Mouse (Mus musculus): ENCODE measurements around the gene Cfap46.

The Cfap46 gene

DNA sequence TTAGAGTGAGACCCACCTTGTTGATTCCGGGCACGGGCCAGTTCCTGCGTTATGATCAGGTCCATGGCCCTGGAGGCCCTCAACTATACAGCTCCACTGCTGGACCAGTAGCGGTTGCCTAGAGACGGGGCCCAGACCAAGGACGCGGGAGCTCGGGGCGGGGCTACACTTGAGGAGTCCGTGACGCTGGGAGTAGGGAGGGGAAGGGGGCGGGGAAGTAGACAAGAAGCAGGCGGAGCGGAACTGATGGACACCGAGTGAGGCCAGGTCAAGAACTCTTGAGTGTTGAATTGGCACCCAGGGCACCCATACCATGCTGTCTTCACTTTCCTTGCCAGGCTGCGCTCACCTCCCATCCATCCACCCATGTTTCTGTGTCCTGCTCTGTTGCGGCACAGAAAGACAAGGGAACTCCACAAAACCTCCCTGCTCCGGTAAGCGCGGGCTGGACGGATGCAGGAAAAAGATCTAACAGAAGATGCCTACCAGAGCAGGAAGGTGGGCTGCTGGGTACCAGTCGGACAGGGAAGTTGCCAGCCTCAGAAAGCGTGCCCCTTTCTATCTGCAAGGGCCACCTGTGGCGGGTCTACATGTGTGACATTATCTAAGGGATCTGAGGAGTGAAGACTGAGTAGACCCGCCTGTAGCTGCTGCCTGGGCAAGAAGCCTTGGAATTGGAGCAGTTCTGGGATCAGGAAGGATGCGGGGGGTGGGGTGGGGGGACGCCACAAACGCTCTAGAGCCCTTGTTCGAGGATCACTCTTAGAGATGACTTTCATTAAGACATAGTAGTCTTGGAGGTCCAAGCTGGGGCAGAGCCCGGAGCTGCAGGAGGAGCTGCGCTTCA, at the start of gene Cfap46:
Gene Cfap46 (minus strand): TSS at position 112 of the 847 bp plus-strand sequence.
- peak; percentile 92 for DNase-seq (ENCODE audit: low spot score)

DNA sequence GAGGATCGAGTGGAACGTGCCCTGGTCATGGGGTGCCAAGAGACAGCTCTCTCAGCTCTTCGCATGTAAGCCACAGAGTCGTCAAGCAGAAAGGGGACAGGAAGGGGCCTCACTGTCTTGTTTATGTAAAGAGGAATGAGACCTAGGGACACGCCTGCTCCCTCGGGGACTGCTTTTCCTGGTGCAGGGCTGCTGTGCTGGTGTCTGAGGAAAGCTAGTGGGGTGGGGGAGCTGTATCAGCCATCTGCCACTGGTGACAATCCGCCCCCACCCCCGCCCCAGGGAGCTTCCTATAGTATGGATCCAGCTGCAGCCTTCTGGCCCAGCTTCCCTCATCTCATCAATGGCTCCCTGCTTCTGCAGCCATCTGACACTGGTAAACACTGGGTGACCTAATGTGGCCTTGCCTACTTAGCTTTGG, 47.7 kb upstream of the Cfap46 start:
- no peak for DNase-seq (ENCODE audit: low spot score)

DNA sequence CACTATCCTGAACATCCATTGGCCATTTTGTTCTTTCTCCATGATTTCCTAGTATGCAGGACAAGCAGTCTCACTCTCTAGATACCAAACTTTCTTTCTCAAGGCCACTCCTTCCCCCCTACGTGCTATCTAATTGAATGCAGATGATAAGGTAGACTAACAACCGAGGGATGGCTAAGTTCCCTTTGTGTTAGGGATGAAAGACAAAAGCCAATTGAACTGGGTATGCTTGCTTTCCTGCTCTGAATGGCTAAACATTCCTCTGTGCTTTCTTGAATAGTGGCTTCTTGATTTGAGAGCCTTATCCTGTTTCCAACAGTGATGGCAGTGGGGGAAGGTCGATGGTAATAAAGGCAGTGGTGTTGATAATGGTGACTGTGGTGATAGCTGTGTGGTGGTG, 43.5 kb upstream of the Cfap46 start:
- DNase-seq (ENCODE audit: low spot score) = no peak

DNA sequence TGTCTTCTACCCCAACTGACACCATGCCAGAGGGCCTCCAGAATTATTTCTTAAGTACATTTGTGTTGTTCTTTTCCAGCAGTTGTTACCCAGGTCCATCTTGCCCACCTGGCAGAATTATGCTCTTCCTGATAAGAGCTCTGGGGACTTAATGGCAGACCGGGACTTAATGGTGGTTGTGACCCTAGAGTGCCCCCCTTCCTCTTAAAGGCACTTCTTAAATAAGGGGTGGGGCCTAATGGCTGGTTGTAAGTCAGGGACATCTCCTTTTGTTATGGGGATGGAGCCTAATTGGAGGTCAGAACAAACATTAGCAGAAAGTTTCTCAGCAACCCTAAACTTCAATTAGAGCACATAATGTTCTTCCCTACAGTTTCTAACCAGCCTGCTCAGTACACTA, 42.0 kb upstream of the Cfap46 start:
- no peak for DNase-seq (ENCODE audit: low spot score)

DNA sequence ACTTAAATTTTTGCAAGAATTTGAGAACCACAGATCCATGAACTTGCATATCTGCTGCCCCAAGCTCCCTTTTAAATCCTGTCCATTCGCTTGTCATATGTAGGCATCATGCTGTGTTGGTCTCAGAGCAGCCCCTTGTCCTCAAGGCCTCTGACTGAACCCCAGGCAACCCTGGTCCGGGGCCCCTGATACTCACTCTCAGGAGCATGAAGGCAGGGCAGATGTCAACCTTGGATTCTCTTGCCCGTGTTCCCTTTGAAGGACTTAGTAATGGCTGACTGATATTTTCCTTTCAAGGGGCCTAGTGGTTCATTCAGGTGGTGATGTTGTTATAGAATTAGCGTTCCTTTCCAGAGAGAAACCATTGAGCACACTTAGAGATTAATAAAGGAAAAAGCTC, 40.4 kb upstream of the Cfap46 start:
- no peak for DNase-seq (ENCODE audit: low spot score)

DNA sequence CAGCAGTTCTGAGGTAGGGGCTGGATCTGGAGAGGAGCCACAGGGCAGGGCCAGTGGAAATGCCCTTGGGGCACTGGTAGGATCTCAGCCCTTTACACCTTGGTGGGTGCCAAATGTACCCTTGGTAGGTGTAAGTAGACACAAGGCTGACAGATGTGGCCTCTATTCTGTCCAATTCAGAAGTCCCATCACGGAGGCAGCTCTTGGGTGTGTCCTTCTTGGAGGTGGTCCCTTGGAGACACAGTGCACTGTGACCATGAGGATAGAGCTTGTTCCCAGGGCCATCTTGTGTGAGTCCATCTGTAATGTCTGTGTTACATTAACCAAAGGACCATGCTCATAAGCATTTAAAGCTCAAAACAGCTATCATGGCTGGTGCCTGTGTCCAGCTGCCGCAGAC, 37.6 kb upstream of the Cfap46 start:
- DNase-seq (ENCODE audit: low spot score) = no peak

DNA sequence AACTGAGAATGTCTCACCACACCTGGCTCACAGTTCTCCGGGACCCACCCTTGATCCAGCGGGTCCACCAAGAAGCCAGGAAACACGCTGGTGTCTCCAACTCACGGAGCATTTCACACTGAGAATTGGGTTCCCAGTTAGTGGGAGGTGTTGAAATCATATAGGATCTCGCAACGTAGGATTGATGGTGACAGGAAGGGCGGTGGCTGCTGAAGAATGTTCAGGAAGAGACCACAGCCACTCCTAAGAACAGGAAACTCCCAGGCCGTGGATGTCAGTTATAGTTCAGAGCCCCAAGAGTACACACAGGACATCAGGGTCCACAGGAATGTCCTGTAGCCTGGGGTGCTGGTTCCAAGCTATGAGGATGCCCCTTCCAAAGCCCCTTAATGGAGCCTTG, 34.2 kb upstream of the Cfap46 start:
- no peak for DNase-seq (ENCODE audit: low spot score)

DNA sequence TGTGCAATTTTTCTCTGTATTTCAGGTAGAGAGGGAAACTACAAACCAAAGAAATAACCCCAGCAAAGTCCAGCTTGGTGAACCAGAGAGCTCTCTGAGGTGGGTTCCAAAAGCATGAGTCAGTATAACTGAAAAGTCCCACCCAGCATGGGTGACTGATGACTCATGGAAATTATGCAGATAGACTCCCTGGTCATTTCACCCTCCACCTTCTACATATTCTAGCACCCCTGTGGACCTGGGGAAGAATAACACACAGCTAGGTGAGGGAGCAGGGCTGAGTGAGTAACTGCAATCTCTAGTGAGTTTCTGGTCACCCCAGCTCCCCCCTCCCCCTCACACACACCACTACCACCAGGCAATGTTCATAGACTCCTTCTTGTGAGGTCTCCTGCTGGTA, 28.2 kb upstream of the Cfap46 start:
- DNase-seq (ENCODE audit: low spot score) = no peak

DNA sequence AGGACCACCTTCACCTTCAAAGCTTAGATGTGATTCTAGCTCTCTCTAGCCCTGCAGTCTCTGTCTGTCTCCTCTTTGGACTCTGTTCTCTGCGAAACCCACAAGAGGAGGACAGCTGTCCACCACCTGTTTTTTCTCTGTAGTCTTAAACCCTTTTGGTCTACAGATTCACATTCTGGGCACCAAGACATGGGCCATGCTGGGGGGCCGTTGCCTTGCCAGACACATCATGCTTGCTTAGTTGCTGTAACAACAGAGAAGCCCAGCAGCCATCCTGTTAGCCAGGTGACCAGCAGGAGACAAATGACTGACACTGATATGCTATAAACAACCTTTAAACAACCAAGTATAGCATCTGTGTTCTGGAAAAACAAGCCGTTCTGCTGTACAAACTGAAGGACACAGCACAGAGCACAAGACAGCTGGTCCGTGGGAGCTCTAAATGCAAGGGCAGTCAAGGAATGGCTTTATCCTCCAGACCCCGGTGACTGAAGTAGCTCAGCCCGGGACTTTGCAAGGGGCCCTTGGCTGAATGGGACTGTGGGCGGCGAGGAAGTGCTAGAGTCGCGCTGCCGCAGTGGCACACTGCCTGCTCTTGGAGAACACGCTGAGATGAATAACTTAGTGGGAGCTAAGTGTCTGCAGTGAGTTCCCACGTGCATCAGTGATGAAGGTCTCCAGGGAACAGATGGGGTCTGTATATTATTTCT, 22.9 kb upstream of the Cfap46 start:
- DNase-seq (ENCODE audit: low spot score) = no peak

DNA sequence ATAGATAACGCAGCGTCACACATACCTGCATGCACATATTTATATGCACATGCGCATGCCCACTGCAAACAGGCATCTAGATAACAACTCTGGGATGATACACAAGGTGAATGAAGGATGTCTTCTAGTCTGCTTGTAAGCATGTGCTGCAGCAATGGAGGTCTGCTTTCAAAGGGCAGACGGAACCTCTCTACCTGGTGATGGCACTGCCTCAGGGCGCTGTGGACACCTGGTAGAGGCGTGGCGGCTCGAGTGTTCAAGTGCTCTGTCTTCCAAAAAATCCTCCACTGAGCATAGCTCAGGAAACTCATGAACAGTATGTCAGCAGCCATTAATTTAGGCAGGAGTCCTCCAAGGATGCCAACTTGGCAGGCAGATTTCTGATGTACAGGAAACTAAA, 22.2 kb upstream of the Cfap46 start:
- DNase-seq (ENCODE audit: low spot score) = no peak

DNA sequence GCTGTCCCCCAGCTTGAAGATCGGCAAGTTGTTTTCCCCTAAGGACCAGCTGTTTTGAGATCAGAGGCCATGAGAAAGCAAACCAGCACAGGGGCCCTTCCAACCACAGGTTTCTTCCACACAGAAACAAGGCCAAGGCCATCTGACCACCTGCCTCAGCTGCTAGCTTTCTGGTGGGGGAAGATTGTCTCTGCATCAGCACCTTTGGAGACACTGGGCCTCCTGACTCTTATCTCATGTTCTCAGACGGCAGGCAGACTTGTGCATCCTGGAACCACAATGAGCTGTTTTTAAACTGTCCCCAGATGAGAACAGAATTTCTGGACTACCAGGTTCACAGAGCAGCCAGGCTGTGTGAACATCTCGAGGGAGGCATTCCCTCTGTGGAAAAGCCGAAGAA, 21.5 kb upstream of the Cfap46 start:
- no peak for DNase-seq (ENCODE audit: low spot score)

DNA sequence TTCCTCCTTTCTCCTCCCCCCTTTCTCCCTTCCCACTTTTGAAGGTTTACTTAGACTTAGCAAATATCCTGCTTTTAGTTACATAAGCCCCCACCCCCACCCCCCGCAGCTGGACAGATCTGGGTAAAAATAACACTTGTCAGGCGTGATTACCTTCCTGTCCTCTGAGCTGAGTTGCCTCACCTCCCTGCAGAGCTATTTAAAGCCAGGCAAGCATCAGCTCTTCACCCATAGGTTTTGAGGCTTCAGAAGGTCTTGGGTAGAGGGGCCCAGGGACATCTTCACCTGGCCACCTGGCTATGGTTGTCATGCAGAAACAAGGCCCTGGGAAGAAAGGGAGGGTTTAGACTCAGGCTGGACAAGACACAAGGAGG, 20.2 kb upstream of the Cfap46 start:
- no peak for DNase-seq (ENCODE audit: low spot score)

DNA sequence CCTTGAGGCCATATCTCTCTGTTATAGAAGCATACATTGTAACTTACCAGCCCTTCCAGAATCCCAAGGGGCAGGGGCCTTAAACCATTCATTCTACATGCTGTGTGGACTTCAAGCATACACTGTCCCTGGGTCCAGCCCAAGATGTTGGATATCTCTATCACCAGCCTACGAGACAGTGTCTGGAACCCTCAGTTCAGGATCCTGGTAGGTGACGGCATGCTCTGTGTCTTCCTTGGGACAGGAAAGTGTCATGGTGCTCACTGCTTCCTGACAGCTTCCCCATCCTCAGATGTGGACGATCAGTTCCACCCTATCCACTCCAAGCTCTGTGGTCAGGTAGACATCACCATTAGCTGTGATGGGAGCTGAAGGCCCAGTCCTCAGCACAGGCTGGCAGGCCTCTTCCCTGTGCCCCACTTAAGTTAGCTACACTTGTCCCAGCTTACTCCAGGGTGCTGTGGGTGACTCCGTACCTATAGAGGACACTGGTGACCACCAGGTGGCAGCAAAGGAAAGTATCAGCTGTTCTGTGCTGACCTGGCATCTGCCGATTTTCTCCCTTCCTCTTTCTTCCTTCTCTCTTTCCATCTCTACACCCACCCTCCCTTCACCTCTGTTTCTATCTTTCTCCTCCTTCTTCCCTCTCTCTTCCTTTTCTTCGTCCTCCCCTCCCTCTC, 19.7 kb upstream of the Cfap46 start:
- peak; percentile 92 for DNase-seq (ENCODE audit: low spot score)

DNA sequence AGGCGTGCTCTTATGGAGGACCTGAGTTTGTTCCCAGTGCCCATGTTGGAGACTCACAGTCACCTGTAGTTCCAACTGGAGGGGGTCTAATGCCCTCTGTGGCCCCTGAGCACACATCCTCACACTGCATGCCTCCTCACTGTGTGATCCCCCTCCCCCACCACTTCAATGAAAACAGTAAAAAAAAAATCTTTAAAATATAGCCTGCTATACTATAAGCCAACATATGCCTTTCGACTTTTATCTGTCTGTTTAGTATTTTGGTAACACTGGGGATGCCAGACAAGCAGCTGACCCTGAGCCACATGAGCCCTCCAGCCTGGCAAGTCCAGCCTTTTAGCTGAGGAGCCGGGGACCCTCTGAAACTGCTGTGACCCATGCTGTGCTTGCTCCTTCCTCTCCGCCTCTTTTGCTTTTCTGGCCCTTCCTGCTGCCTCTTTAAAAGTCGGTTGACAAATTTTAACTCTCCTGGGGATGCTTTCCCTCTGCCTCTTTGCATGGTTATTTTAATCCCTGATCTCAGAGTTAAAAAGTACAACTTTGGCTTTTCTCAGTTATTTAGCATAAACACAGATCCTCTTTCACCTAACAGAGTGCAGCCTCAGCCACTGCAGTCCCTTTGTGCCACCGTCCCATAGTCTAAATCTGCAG, 18.2 kb upstream of the Cfap46 start:
- no peak for DNase-seq (ENCODE audit: low spot score)

DNA sequence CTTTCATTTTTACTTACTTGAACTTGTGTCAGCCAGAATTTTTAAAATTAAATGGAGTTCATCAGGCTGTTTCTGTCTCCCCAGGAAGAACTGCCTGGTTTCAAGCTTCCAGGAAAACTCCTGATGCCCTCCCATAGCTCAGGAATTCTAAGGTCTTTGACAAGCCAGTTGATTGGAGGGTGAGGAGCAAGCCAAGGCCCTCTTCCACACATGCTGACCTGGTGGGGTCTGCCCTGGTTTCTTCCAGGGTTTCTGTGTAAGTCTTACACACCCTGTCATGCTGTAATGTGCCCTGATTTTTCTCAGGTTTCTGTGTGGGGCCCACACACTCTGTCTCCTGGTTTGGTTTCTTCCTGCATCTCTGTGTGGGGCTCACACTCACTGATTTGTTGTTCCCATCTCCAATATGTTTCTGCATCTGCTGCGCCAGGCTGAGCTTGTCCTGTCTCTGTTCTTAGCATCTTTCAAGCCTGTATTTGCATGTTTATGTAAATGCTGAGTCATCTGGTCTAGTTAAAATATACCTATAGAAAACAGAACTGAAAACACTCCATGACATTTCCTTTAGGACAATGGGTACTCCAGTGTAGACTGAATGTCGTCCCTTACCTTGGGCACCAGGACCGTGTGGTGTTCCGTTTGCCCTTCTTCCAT, 9.2 kb upstream of the Cfap46 start:
- no peak for DNase-seq (ENCODE audit: low spot score)

DNA sequence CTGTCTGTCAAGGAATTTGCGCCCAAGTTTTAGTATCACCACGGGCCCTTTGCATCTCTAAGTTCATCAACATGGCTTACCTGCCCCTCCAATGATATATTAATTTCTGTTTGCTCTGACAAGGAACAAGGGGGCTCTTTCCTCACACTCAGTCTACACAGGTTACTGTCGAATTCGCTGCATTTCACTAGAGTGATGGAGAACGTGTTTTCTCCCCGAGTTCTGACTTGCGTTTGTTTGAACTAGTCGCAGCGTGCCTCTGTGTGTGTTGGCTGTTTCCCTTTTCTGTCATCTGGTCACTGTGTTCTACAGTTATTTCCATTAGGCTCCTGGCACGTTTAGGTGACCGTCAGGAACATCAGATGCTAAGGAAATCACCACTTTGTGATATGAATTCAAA, 8.6 kb upstream of the Cfap46 start:
- DNase-seq (ENCODE audit: low spot score) = no peak

DNA sequence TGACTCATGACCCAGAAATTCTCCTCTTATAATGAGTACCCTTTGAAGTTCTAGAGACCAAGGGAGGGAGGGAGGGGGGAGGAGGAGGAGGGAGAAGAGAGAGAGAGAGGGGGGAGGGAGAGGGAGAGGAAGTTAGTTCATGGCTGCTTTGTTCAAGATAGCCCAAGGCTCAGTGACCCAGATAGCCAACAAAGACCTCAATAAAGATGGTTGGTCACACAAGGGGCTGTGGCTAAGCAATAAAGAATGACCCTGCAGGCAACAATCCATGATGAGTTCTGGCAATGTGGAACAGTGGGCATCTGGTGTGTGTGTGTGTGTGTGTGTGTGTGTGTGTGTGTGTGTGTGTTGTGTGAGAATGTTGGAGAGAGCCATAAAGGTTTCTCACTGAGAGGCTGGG, 1.7 kb upstream of the Cfap46 start:
- DNase-seq (ENCODE audit: low spot score) = no peak

DNA sequence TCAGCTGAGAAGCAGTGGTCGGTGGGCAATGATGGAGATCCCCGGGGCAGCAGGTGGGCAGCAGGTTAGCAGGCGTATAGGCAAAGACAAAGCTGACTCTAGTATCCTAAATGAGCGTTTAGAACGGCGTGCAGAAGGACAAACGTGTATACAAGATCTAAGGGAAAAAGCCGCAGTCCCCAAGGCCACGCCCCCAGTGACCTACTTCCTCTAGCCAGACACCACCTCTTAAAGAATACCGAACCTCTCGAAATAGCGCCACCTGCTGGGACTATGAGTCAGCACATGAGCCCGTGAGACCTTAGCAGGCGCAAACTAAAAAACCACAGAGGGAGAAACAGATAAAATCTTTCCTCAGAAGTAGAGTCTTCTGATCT, 924 bp upstream of the Cfap46 start:
- DNase-seq (ENCODE audit: low spot score) = peak; percentile 96

DNA sequence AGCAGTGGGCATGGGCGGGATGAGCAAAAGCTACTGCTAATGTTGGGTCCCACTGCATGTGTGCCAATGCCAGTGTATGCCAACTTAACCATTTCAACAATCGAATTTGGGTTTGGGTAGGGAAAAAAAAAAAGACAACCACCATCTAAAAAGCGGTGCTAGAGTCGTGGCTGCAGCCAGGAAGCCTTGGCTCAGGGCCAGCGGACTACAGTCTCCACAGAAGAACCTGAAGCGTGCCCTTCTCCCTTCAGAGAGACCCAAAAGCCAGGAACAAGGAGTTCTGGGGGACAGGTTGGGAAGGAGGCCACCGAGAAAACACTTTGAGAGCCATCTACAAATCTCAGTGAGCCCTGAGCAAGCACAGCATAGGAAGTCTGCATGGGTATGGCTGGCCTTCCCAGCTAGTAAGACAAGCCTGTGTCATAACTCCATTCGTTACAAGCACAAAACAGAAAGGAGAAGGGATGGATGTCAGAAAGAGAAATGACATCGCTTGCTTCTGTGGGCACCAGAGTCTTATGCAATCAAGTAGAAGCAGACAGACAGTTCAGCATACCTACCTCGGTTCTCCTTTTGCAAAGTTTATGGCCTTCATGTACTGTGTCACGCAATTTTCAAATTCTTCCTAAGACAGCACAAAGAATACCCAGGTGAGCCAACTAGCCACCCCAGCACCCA, 1.6 kb downstream of the Cfap46 start:
- peak; percentile 60 for DNase-seq (ENCODE audit: low spot score)

DNA sequence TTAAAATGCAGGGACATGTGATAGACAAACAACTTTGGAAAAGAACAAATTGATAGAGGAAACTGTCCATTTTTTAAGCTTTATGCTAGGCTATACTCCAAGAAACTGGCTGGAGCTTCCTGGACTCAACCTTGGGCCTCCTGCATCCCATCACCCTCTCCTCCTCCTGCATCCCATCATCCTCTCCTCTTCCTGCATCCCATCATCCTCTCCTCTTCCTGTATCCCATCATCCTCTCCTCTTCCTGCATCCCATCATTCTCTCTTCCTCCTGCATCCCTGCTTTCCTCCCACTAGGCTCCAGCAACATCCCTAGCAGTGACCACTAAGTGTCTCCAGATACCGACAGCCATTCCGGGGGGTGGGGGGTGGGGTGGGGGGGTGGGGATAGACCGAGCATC, 7.2 kb downstream of the Cfap46 start:
- DNase-seq (ENCODE audit: low spot score) = no peak

DNA sequence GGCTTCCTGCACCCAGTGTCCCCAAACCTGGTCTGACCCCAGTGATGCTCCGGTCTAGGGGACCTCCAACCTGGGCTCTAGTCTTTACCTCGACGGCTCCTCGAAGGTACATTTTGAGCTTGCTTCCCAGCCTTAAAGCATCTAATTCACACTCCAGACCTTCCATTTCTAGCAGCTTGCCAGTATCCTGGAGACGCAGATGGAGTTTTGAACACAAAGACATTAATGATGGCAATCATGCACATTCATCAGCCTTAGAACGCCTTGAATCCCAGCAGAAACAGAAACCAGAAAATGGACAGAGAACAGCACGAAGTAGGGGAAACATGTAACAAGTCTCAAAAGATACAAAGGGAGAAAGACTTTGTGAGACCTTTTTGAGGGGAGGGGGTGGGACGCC, 16.7 kb downstream of the Cfap46 start:
- no peak for DNase-seq (ENCODE audit: low spot score)

DNA sequence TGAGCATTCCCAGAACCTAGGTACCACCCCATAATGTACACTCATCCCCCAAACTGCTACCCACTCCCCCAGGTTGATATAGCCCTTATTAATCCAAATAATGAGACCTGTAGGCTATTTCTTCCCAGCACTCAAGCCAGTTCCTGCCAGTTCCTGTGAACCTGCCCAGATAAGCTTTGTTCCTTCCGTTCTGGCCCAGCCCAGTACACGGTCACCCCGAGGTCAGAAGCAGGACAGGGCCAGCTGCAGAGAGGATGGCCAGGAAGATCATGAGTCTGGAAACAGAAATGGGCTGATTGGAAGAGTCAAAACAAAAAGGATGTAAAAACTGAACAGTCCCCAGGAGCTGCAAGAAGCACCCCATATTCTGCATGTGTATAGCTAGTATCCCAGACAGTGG, 20.3 kb downstream of the Cfap46 start:
- no peak for DNase-seq (ENCODE audit: low spot score)

Data from testis, postnatal 10 days (tissue).